Mouse (Mus musculus) C2C12 (cell line): ENCODE results near the gene Slit3. TPM values are rescaled to one million over a fixed set of nuclear protein-coding genes. Genes with fewer than 3 reads are reported as not detected.

Experiments used
- H3K27me3 ChIP-seq: one replicate; pipeline ENCODE4 v1.6.1; 2011; ENCODE audit not compliant: control insufficient read depth, insufficient read depth, insufficient read length
- H3K36me3 ChIP-seq: one replicate; pipeline ENCODE4 v1.6.1; 2011; ENCODE audit not compliant: control insufficient read depth, insufficient read depth
- H3K4me3 ChIP-seq: one replicate; pipeline ENCODE4 v1.5.1; 2011; ENCODE audit warnings: mild to moderate bottlenecking, control low read depth; ENCODE audit not compliant: poor library complexity, insufficient read depth, severe bottlenecking
- H3K79me2 ChIP-seq: one replicate; pipeline ENCODE4 v1.6.1; 2011; ENCODE audit not compliant: control insufficient read depth, insufficient read depth
- H3K79me3 ChIP-seq: one replicate; pipeline ENCODE4 v1.6.1; 2011; ENCODE audit warnings: low read depth, control low read depth
- H3ac ChIP-seq: one replicate; pipeline ENCODE3; 2011; ENCODE audit warnings: low read depth; ENCODE audit not compliant: control insufficient read depth, insufficient read length
- CEBPB ChIP-seq: IDR thresholded peaks from one replicate; pipeline ENCODE4 v1.6.1; 2011; ENCODE audit warnings: low read depth, mild to moderate bottlenecking, control low read depth, moderate library complexity
- CTCF ChIP-seq: IDR thresholded peaks from one replicate; pipeline ENCODE4 v1.5.1; 2011; ENCODE audit not compliant: control insufficient read depth, insufficient read depth, insufficient read length
- FOSL1 ChIP-seq: IDR thresholded peaks from one replicate; pipeline ENCODE4 v1.8.0; 2011; ENCODE audit warnings: mild to moderate bottlenecking, low read length; ENCODE audit not compliant: poor library complexity, insufficient read depth, severe bottlenecking
- MAX ChIP-seq: IDR thresholded peaks from one replicate; pipeline ENCODE4 v1.6.1; 2011; ENCODE audit warnings: mild to moderate bottlenecking, control low read depth
- MYOD1 ChIP-seq: IDR thresholded peaks from one replicate; pipeline ENCODE4 v1.6.1; 2011; ENCODE audit warnings: low read depth; ENCODE audit not compliant: control insufficient read depth, insufficient read length
- MYOG ChIP-seq: IDR thresholded peaks from one replicate; pipeline ENCODE4 v1.6.1; 2011; ENCODE audit not compliant: control insufficient read depth, insufficient read length; ENCODE audit errors: extremely low read depth
- USF1 ChIP-seq: IDR thresholded peaks from one replicate; pipeline ENCODE4 v1.6.1; 2011; ENCODE audit warnings: low read depth, mild to moderate bottlenecking, control low read depth, moderate library complexity
- polyA plus RNA-seq: library from polyadenylated mRNA; unstranded; fragments of >200 nt; fragmentation: generic; extraction: Trizol; gene quantifications from one replicate; pipeline ENCODE4 v1.2.1, GENCODE M21; 2012; ENCODE audit warnings: missing spikeins

Gene Slit3
- polyA plus RNA-seq, 1 experiment, result not detected

DNA sequence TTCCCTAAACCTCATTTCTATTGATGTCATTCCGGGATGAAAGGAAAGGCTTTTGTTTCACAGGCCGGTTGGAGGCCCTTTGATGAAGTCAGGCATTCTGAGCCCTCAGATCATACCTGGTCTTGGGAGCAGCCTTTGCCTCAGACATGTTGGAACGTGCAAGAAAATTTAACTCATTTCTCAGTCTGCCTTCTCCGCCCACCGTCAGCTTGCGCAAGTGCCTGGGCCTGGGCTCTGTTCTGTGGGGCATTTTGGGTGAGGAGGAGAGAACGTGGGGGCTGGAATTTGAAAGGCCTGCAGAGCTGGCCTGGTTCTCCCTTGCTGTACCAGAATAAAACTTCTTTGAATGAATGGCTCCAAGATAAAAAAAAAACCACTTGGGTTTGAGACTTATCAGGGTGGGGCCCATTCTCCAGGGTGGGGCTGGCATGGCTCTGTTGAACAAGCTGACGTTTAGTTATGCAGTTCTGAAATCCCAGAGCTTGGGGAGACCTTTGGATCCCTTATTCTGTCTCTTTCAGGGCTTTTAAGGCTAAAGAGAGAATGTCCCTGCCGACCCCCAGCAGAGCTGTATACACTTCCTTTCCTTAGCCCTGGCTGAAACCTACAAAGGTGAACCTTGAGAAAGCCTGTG, 294.9 kb downstream of the Slit3 start:
- Histone ChIP-seq H3ac (no peak overlapping the region), H3K79me2 (no peaks in the 10 kb centered on the region), H3K4me3 (no peak overlapping the region), H3K36me3 (no peaks in the 10 kb centered on the region), H3K27me3 (peaks cover 3% of the 10 kb centered on the region), H3K79me3 (no peaks in the 10 kb centered on the region)
- TF ChIP-seq CTCF (no peak), MYOG (no peak), FOSL1 (no peak), MAX (no peak), CEBPB (no peak), USF1 (no peak), MYOD1 (no peak)

GRCm38 (mm10) chr11:35416402-35417093, 295.5 kb downstream of the Slit3 start:
- Histone ChIP-seq H3K36me3 (no peaks in the 10 kb centered on the region), H3ac (no peak overlapping the region), H3K79me3 (no peaks in the 10 kb centered on the region), H3K79me2 (no peaks in the 10 kb centered on the region), H3K27me3 (peaks cover 3% of the 10 kb centered on the region), H3K4me3 (no peak overlapping the region)
- TF ChIP-seq CTCF (no peak), MYOD1 (no peak), MYOG (no peak), MAX (no peak), USF1 (no peak), FOSL1 (no peak), CEBPB (no peak)

- Histone ChIP-seq H3K4me3 (no peak overlapping the region), H3K27me3 (peaks cover 3% of the 10 kb centered on the region), H3K79me2 (no peaks in the 10 kb centered on the region), H3K79me3 (no peaks in the 10 kb centered on the region), H3ac (no peak overlapping the region), H3K36me3 (no peaks in the 10 kb centered on the region)
- TF ChIP-seq CTCF (no peak), MYOD1 (no peak), MYOG (no peak), MAX (no peak), USF1 (no peak), FOSL1 (no peak), CEBPB (no peak)
These were observed 297.0 kb downstream of the Slit3 start for GRCm38 (mm10) chr11:35417911-35418552.

DNA sequence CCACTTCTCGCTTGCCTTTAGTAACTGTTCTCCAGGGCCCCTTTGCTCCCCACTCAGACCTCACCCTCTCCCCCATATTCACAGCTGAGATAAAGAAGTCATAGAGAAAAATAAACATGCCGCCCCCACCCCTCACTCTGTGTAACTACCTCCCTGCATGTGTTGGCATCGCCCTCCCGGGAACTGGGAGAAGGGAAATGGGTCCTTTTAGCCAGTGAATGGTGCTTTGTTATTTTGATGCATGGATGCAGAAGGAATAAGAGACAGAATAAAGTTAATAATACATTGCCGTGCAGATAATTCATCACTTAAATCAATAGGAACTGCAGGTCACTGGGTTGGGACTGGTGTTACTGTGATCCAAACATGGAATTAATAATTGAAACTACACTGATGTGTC, 298.0 kb downstream of the Slit3 start:
- Histone ChIP-seq H3K27me3 (peaks cover 3% of the 10 kb centered on the region), H3K36me3 (no peaks in the 10 kb centered on the region), H3ac (no peak overlapping the region), H3K79me2 (no peaks in the 10 kb centered on the region), H3K79me3 (no peaks in the 10 kb centered on the region), H3K4me3 (no peak overlapping the region)
- TF ChIP-seq CEBPB (no peak), FOSL1 (no peak), CTCF (no peak), MAX (no peak), USF1 (no peak), MYOD1 (no peak), MYOG (no peak)

DNA sequence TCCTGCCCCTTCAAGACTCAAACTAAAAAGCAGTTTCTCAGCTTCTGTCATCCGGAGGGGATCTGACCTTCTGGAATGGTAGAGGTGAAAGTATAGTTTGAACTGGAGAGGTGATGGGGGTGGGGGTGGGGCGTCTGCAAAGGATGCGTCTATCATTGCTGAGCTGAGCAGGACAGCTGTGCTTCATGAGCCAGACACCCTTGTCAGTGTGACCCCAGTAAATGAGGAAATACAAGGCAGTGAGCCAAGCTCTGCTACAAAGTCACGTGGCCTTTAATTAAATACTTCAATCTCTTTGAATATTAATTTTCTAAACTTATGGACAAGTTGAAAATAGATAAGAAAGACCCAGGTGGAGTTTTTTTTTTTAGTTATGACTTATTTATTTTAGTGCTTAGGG, 300.7 kb downstream of the Slit3 start:
- TF ChIP-seq USF1 (no peak), FOSL1 (no peak), CTCF (no peak), MYOD1 (no peak), MAX (no peak), MYOG (no peak), CEBPB (no peak)
- H3K4me3 ChIP-seq, result no peak overlapping the region
- H3K36me3 ChIP-seq, result no peaks in the 10 kb centered on the region

GRCm38 (mm10) chr11:35428036-35428435, 307.0 kb downstream of the Slit3 start:
- Histone ChIP-seq H3K4me3 (no peak overlapping the region), H3K27me3 (no peaks in the 10 kb centered on the region), H3K79me2 (no peaks in the 10 kb centered on the region), H3ac (no peak overlapping the region), H3K79me3 (no peaks in the 10 kb centered on the region), H3K36me3 (no peaks in the 10 kb centered on the region)
- TF ChIP-seq MAX (no peak), CEBPB (no peak), USF1 (no peak), CTCF (no peak), MYOD1 (no peak), FOSL1 (no peak), MYOG (no peak)

More for the DNA sequence above, 300.7 kb downstream of the Slit3 start:
- H3K27me3 ChIP-seq, result no peaks in the 10 kb centered on the region
- H3ac ChIP-seq, result no peak overlapping the region
- no peaks in the 10 kb centered on the region for H3K79me3 ChIP-seq
- H3K79me2 ChIP-seq, result no peaks in the 10 kb centered on the region
